Mouse (Mus musculus) limb, embryonic 10.5 days (tissue): ENCODE results near the gene Pex5l. TPM values are rescaled to one million over a fixed set of nuclear protein-coding genes. Genes with fewer than 3 reads are reported as not detected.

Experiments
- DNase-seq: peaks from one replicate; pipeline ENCODE4 v3.0.0-alpha.2; 2017; ENCODE audit warnings: low spot score
- H3K27ac ChIP-seq: fragments of 300-500 bp; sonication (generic); 2 replicates; pipeline ENCODE4 v1.5.1; 2016; ENCODE audit warnings: mild to moderate bottlenecking
- H3K27me3 ChIP-seq: fragments of 300-500 bp; sonication (generic); 2 replicates; pipeline ENCODE4 v1.6.1; 2016; ENCODE audit warnings: low read depth, mild to moderate bottlenecking; ENCODE audit not compliant: poor library complexity, severe bottlenecking
- H3K36me3 ChIP-seq: fragments of 300-500 bp; sonication (generic); 2 replicates; pipeline ENCODE4 v1.6.1; 2016; ENCODE audit warnings: mild to moderate bottlenecking, moderate library complexity
- H3K4me1 ChIP-seq: fragments of 300-500 bp; sonication (generic); 2 replicates; pipeline ENCODE4 v1.6.1; 2016
- H3K4me3 ChIP-seq: fragments of 300-500 bp; sonication (generic); 2 replicates; pipeline ENCODE4 v1.5.1; 2016; ENCODE audit warnings: mild to moderate bottlenecking, moderate library complexity
- H3K9me3 ChIP-seq: fragments of 300-500 bp; sonication (generic); replicated peaks from 2 replicates; pipeline ENCODE4 v1.6.1; 2016; ENCODE audit warnings: mild to moderate bottlenecking
- WGBS: fragments of 180-500 bp; shearing (Covaris S2); methylation state at CpG from one replicate; pipeline ENCODE4 v1.1.7; 2016; 5-methylcytosine and 5-hydroxymethylcytosine counted together
- polyA plus RNA-seq: library from polyadenylated mRNA; unstranded; fragments of >200 nt; fragmentation: Nextera tagmentation; extraction: Ambion mirVana; gene quantifications from 2 replicates; pipeline ENCODE4 v1.2.1, GENCODE M21; 2016

Pex5l gene
- polyA plus RNA-seq, 1 experiment from 2014 or later, result 0.05 TPM

DNA sequence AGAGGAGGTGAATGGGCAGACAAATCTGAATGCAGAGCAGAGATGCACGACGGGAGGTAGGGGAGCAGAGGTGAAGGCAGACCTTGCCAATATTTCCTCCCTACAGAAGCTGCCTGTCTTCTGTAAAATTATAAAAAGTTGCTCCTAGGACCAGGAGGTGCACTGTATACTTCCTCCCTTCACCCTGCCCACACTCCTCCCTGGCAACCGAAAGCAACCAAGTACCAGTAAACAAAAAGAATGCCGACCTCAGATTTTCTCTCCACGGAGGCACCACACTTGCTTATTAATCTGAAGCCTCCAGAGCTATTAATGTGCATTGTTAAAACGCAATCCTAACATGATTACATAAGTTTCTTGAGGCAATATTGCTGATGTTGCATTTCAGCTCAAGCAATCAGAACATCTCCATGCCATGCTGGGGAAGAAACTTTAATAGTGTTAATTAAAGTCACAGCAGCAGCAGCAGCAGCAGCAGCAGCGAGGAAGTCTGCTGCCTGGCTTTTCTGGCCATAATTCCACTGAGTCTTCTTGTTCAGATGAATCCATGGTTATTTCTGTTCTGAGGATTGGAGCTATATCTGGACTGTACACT is 82.6 kb downstream of the Pex5l start:
- Histone ChIP-seq H3K4me3 (no peak overlapping the region), H3K4me1 (no peaks in the 10 kb centered on the region), H3K27ac (no peak overlapping the region), H3K36me3 (no peaks in the 10 kb centered on the region), H3K27me3 (no peaks in the 10 kb centered on the region), H3K9me3 (no peaks in the 10 kb centered on the region)
- WGBS, result 71% methylated on average over 7 of the region's 7 CpGs
- no peak for DNase-seq

GRCm38 (mm10) chr3:33048304-33048703 is 94.7 kb downstream of the Pex5l start:
- Histone ChIP-seq H3K27ac (no peak overlapping the region), H3K9me3 (no peaks in the 10 kb centered on the region), H3K36me3 (no peaks in the 10 kb centered on the region), H3K4me1 (no peaks in the 10 kb centered on the region), H3K4me3 (no peak overlapping the region), H3K27me3 (no peaks in the 10 kb centered on the region)
- DNase-seq, result no peak
- WGBS, result 81% methylated on average over 5 of the region's 5 CpGs

GRCm38 (mm10) chr3:33044799-33045106 is 98.3 kb downstream of the Pex5l start:
- no peaks in the 10 kb centered on the region for H3K27me3 ChIP-seq
- no peak overlapping the region for H3K27ac ChIP-seq
- H3K4me3 ChIP-seq, result no peak overlapping the region
- DNase-seq, result no peak
- H3K4me1 ChIP-seq, result no peaks in the 10 kb centered on the region
- no peaks in the 10 kb centered on the region for H3K36me3 ChIP-seq
- 86% methylated on average over 6 of the region's 6 CpGs for WGBS
- H3K9me3 ChIP-seq, result no peaks in the 10 kb centered on the region

GRCm38 (mm10) chr3:33043896-33044798 is 98.9 kb downstream of the Pex5l start:
- Histone ChIP-seq H3K27me3 (no peaks in the 10 kb centered on the region), H3K27ac (no peak overlapping the region), H3K36me3 (no peaks in the 10 kb centered on the region), H3K4me1 (no peaks in the 10 kb centered on the region), H3K9me3 (no peaks in the 10 kb centered on the region), H3K4me3 (no peak overlapping the region)
- 73% methylated on average over 10 of the region's 10 CpGs for WGBS
- no peak for DNase-seq

DNA sequence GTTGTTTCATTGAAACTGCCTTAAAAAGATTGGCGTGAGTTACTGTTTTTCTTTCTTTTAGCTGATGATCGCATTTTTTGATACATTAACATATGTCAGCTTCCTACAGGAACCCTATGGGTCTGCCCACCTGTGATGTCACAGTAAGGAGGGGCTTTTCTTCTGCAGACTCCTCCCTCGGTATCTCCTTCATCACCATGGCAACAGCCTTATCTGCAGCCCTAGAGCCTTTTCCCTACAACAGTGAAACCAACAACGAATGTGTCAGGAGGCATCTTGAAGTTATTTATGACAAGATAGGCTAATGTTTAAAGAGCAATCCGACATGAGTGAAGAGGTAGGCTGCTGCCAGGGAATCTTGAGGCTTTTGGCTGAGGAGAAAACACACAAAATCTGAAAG is 118.5 kb downstream of the Pex5l start:
- Histone ChIP-seq H3K36me3 (no peaks in the 10 kb centered on the region), H3K27ac (no peak overlapping the region), H3K27me3 (no peaks in the 10 kb centered on the region), H3K4me1 (no peaks in the 10 kb centered on the region), H3K9me3 (no peaks in the 10 kb centered on the region), H3K4me3 (no peak overlapping the region)
- DNase-seq, result no peak
- 59% methylated on average over 5 of the region's 5 CpGs for WGBS

DNA sequence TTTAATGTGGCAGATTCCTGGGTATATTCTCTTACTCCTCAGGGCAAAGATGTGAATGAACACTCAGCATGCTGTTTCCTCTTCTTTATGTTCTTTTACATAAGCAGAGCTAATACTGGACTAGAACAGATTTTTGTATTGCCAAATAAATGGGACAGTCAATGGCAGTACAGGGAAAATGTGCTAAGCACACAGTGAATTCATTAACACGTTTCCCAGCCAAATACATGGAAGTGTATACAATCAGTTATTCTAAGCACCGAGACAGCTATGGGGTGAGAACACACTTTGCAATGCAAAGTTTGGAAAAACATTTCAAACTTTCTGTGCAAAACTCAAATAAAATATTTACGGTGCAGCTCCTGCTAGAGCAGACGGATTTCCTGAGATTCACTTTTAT is 139.1 kb downstream of the Pex5l start:
- Histone ChIP-seq H3K4me1 (no peaks in the 10 kb centered on the region), H3K4me3 (no peak overlapping the region), H3K27ac (no peak overlapping the region), H3K27me3 (no peaks in the 10 kb centered on the region), H3K36me3 (no peaks in the 10 kb centered on the region), H3K9me3 (no peaks in the 10 kb centered on the region)
- no peak for DNase-seq
- 88% methylated on average over 4 of the region's 4 CpGs for WGBS

DNA sequence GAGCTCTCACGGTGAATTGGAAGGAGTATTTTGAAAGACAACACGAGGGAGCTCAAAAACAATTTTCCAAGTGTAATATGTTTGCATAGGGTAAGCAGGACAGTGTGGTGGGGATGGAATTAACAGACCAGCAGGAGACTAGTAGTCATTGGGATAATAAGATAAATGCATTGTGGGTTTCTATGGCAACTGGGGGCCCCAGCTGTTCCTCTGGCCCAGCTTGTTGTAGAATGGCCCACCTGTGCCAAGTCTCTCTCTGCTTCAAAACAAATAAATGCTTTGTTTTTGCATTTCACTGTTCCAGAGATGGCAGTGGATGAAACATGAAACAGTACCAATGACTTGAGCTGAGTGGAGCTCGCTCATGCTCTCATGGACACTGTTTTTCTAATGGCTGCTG is 141.3 kb downstream of the Pex5l start:
- no peaks in the 10 kb centered on the region for H3K9me3 ChIP-seq
- no peaks in the 10 kb centered on the region for H3K27me3 ChIP-seq
- H3K4me1 ChIP-seq, result no peaks in the 10 kb centered on the region
- DNase-seq, result no peak
- no peaks in the 10 kb centered on the region for H3K36me3 ChIP-seq
- WGBS, result 91% methylated on average over 3 of the region's 3 CpGs
- H3K4me3 ChIP-seq, result no peak overlapping the region
- H3K27ac ChIP-seq, result no peak overlapping the region

GRCm38 (mm10) chr3:33000383-33001015 is 142.5 kb downstream of the Pex5l start:
- Histone ChIP-seq H3K4me3 (no peak overlapping the region), H3K9me3 (no peaks in the 10 kb centered on the region), H3K36me3 (no peaks in the 10 kb centered on the region), H3K27me3 (no peaks in the 10 kb centered on the region), H3K4me1 (no peaks in the 10 kb centered on the region), H3K27ac (no peak overlapping the region)
- no peak for DNase-seq
- WGBS, result 96% methylated on average over 8 of the region's 8 CpGs

DNA sequence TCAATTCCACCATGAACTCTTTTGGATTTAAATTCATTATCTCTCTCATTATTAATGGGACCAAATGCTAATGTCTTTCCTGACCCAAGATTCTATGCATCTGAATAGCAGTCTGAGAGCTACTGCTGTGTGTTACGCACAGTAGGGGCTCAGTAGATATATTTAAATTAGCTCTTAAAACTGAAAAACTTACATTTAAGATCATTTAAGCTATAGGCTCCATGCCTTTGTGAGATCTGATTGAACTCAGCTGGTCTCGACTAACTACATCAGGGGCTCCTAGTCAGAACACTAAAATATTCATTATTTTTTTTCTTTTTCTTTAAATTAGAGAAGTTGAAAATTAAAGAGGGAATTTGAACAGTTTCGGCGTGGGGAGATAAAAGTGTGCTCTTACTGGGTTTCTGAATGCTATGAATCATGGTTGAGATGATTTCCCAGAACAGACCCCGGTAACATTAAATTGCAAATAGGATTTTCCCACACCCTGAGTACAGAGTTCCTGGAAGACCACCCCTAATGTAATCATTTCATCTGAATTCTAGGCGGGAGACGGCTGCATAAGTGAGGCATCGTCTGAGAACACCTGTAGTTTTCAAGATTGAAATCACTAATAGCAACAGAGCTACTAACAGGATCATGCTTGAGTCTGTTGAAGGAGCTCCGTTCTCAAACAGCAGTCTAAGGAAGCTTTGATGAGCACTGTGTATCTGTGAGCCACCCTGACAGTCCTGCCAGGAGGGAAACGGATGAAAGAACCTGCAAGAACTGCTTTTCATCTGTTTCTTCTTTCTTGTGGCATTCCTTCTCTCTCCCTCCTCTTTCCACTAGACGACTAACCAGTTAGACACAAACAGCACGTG is 151.1 kb downstream of the Pex5l start:
- H3K4me1 ChIP-seq, result 0 out of 2 replicates have a peak, but pooled peaks cover 5% of the 10 kb centered on the region
- 75% methylated on average over 12 of the region's 12 CpGs for WGBS
- no peak overlapping the region for H3K4me3 ChIP-seq
- no peaks in the 10 kb centered on the region for H3K36me3 ChIP-seq
- H3K27ac ChIP-seq, result no peak overlapping the region
- H3K9me3 ChIP-seq, result no peaks in the 10 kb centered on the region
- H3K27me3 ChIP-seq, result no peaks in the 10 kb centered on the region
- DNase-seq, result no peak

DNA sequence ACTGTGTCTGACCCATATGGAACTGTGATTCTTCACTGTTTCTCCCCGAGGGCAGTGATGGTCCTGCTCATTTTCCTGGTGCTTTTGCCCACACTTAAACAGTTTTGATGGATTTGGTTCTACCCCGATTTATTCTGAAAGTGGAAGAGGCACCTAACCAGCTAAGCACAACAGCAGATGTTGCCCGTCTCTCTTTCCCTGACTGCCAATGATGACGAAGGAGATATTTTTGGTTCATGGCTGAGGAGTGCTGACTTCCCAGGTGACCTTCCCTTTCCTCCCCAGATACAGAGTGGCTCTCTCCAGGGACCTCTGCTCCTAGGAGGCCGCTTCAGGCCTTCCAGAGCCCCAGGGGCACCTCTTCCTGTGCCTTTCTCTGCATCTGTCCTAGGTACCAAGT is 155.2 kb downstream of the Pex5l start:
- Histone ChIP-seq H3K27me3 (no peaks in the 10 kb centered on the region), H3K27ac (no peak overlapping the region), H3K36me3 (no peaks in the 10 kb centered on the region), H3K4me1 (peaks cover 22% of the 10 kb centered on the region), H3K4me3 (no peak overlapping the region), H3K9me3 (no peaks in the 10 kb centered on the region)
- 73% methylated on average over 5 of the region's 5 CpGs for WGBS
- no peak for DNase-seq

DNA sequence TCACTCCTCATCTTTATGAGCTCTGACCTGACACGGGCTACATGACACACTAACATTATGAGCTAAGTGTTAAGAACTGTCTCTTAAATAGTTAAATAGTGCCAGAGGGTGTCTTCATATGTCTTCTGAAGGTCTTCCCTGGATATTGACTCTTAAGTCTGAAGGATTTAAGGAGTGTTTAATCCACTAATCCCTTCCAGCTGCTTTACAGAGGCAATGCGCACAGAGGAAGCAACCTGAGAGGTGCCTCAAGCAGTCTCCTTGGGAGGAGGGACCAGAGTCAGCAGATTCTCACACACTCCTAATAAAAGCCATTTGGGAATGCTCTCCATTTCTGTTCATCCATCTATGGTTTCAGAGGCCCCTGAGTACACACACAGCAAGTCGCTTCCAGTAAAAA is 157.9 kb downstream of the Pex5l start:
- no peak for DNase-seq
- Histone ChIP-seq H3K27ac (no peak overlapping the region), H3K4me1 (peaks cover 27% of the 10 kb centered on the region), H3K4me3 (no peak overlapping the region), H3K36me3 (no peaks in the 10 kb centered on the region), H3K27me3 (0 out of 2 replicates have a peak, but pooled peaks cover 8% of the 10 kb centered on the region), H3K9me3 (no peaks in the 10 kb centered on the region)
- WGBS, result 35% methylated on average over 3 of the region's 3 CpGs

GRCm38 (mm10) chr3:32979981-32980380 is 163.1 kb downstream of the Pex5l start:
- DNase-seq, result peak; percentile 38
- Histone ChIP-seq H3K27ac (no peak overlapping the region), H3K4me1 (peaks cover 28% of the 10 kb centered on the region), H3K27me3 (0 out of 2 replicates have a peak, but pooled peaks cover 8% of the 10 kb centered on the region), H3K9me3 (no peaks in the 10 kb centered on the region), H3K36me3 (no peaks in the 10 kb centered on the region), H3K4me3 (no peak overlapping the region)
- WGBS, result 10% methylated on average over 4 of the region's 4 CpGs
